Mouse (Mus musculus) myocyte (in vitro differentiated cells): ENCODE data around the gene Osbpl8. TPM values are rescaled to one million over a fixed set of nuclear protein-coding genes. Genes with fewer than 3 reads are reported as not detected.

Source experiments
- H3K27me3 ChIP-seq: one replicate; pipeline ENCODE4 v1.6.1; 2011; ENCODE audit not compliant: control insufficient read depth, insufficient read depth, insufficient read length
- H3K36me3 ChIP-seq: one replicate; pipeline ENCODE4 v1.6.1; 2011; ENCODE audit not compliant: control insufficient read depth, insufficient read depth
- H3K4me2 ChIP-seq: one replicate; pipeline ENCODE4 v1.6.1; 2011; ENCODE audit warnings: low read depth, control low read depth
- H3K4me3 ChIP-seq: one replicate; pipeline ENCODE4 v1.5.1; 2011; ENCODE audit warnings: mild to moderate bottlenecking, control low read depth, moderate library complexity
- H3K79me2 ChIP-seq: one replicate; pipeline ENCODE4 v1.6.1; 2011; ENCODE audit not compliant: control insufficient read depth, insufficient read depth
- H3ac ChIP-seq: one replicate; pipeline ENCODE4 v1.6.1; 2011; ENCODE audit not compliant: control insufficient read depth, insufficient read length
- CEBPB ChIP-seq: IDR thresholded peaks from 2 replicates; pipeline ENCODE4 v1.6.1; 2011; ENCODE audit warnings: mild to moderate bottlenecking, moderate library complexity; ENCODE audit not compliant: poor library complexity, insufficient read depth, severe bottlenecking
- E2F4 ChIP-seq: IDR thresholded peaks from one replicate; pipeline ENCODE4 v1.6.1; 2011; ENCODE audit warnings: mild to moderate bottlenecking, control low read depth, moderate library complexity; ENCODE audit not compliant: insufficient read depth
- MAX ChIP-seq: IDR thresholded peaks from one replicate; pipeline ENCODE4 v1.6.1; 2011; ENCODE audit warnings: low read depth, mild to moderate bottlenecking, control low read depth
- MYOD1 ChIP-seq, 3 experiments: IDR thresholded peaks; one replicate each; pipeline ENCODE4 v1.6.1; 2011; ENCODE audit warnings: control low read depth in 2 of 3, low read depth in 2 of 3, mild to moderate bottlenecking in 2 of 3, moderate library complexity in 1 of 3; ENCODE audit not compliant: insufficient read length in 2 of 3, control insufficient read depth in 1 of 3
- MYOG ChIP-seq, 3 experiments: IDR thresholded peaks; one replicate each; pipeline ENCODE4 v1.6.1; 2011; ENCODE audit warnings: control low read depth in 2 of 3, low read depth in 2 of 3, mild to moderate bottlenecking in 2 of 3; ENCODE audit not compliant: insufficient read length in 2 of 3, control insufficient read depth in 1 of 3, insufficient read depth in 1 of 3
- POLR2A ChIP-seq: IDR thresholded peaks from one replicate; pipeline ENCODE4 v1.6.1; 2011; ENCODE audit warnings: low read depth, mild to moderate bottlenecking, control low read depth, moderate library complexity; ENCODE audit not compliant: insufficient read length
- POLR2AphosphoS2 ChIP-seq: IDR thresholded peaks from one replicate; pipeline ENCODE4 v1.6.1; 2011; ENCODE audit warnings: low read depth, control low read depth; ENCODE audit not compliant: insufficient read length
- REST ChIP-seq: IDR thresholded peaks from one replicate; pipeline ENCODE4 v1.6.1; 2011; ENCODE audit warnings: mild to moderate bottlenecking, control low read depth, moderate library complexity; ENCODE audit not compliant: insufficient read depth, insufficient read length
- SRF ChIP-seq: IDR thresholded peaks from one replicate; pipeline ENCODE4 v1.6.1; 2011; ENCODE audit warnings: low read depth; ENCODE audit not compliant: control insufficient read depth, insufficient read length
- TCF12 ChIP-seq: IDR thresholded peaks from one replicate; pipeline ENCODE4 v1.6.1; 2011; ENCODE audit warnings: mild to moderate bottlenecking, control low read depth; ENCODE audit not compliant: poor library complexity, insufficient read depth, severe bottlenecking
- TCF3 ChIP-seq: IDR thresholded peaks from one replicate; pipeline ENCODE4 v1.6.1; 2011; ENCODE audit warnings: low read depth, control low read depth; ENCODE audit not compliant: insufficient read length
- USF1 ChIP-seq: IDR thresholded peaks from one replicate; pipeline ENCODE4 v1.6.1; 2011; ENCODE audit warnings: low read depth, mild to moderate bottlenecking, control low read depth, moderate library complexity
- polyA plus RNA-seq: library from polyadenylated mRNA; unstranded; fragments of >200 nt; fragmentation: generic; extraction: Trizol; gene quantifications from one replicate; pipeline ENCODE4 v1.2.1, GENCODE M21; 2012; ENCODE audit warnings: missing spikeins

Osbpl8 gene
- polyA plus RNA-seq, 1 experiment = 5.3 TPM

DNA sequence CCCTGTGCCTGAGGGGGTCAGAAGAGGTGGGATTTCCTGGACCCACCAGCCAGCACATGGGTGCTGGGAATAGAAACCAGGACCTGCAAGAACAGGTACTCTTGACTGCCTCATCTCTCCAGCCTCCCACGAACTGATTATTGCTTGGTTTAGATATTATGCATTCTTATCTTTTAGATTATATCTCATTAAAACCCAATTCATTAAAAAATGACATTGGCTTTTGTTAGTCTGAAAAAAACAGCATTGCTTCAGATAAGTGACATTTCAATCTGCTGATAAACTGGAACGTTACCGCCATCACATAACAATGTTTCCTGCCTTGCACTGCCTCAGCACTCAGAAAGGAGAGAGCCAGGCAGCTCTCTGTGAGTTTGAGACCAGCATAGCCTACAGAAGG is 1.5 kb upstream of the Osbpl8 start:
- Histone ChIP-seq H3K79me2 (peaks cover 25% of the 10 kb centered on the region), H3K27me3 (no peaks in the 10 kb centered on the region), H3K4me2 (peak overlapping the region; percentile 76), H3K4me3 (no peak overlapping the region), H3K36me3 (no peaks in the 10 kb centered on the region), H3ac (no peak overlapping the region)
- TF ChIP-seq TCF3 (no peak), E2F4 (no peak), POLR2A (no peak), USF1 (no peak), TCF12 (no peak), MYOD1 (IDR thresholded peaks at IDR 0.05; ENCODE audit: control insufficient read depth in 1 of 3, insufficient read length in 2 of 3, low read depth in 2 of 3) (no peak), REST (no peak), MAX (no peak), CEBPB (no peak), MYOG (IDR thresholded peaks at IDR 0.05; ENCODE audit: control insufficient read depth in 1 of 3, insufficient read depth in 1 of 3, insufficient read length in 2 of 3, low read depth in 2 of 3) (no peak), SRF (no peak), POLR2AphosphoS2 (no peak)

DNA sequence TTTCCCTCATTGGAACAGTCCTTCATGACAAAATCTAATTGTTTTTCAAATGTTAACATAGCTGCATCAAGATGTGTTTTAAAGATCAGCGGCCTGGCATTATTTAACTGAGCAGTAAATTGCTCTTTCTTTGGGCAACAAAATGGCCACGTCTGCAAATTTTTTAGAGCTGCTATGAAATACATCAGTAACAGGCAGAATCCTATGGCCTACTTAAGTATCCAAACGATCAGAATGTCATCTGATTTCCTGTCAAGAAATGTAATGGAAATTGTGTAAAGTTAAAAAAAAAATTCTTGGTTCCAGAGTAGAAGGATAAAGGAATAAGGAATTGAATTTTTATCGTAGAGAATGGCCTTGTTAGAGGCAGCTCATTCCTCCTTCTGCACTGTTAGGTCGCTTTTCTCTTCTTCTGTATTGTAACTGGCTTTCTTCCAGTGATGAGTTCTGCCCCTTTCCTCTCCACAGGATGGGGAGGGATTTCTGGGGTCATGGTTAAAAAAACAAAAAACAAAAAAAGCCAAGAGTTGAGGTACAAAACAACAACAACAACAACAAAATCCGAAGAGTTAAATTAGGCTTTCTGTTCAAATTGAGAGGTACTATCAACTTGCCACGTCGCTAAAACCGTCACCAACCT is 831 bp upstream of the Osbpl8 start:
- no peak overlapping the region for H3ac ChIP-seq
- peaks cover 31% of the 10 kb centered on the region for H3K79me2 ChIP-seq
- no peak for TF ChIP-seq CEBPB
- TF ChIP-seq MAX = no peak
- TF ChIP-seq MYOG (IDR thresholded peaks at IDR 0.05; ENCODE audit: control insufficient read depth in 1 of 3, insufficient read depth in 1 of 3, insufficient read length in 2 of 3, low read depth in 2 of 3) = no peak
- TF ChIP-seq POLR2A = no peak
- no peak for TF ChIP-seq REST
- TF ChIP-seq E2F4 = no peak
- H3K4me2 ChIP-seq = peak overlapping the region; percentile 76
- no peaks in the 10 kb centered on the region for H3K27me3 ChIP-seq
- H3K36me3 ChIP-seq = no peaks in the 10 kb centered on the region
- H3K4me3 ChIP-seq = peak overlapping the region; percentile 59

DNA sequence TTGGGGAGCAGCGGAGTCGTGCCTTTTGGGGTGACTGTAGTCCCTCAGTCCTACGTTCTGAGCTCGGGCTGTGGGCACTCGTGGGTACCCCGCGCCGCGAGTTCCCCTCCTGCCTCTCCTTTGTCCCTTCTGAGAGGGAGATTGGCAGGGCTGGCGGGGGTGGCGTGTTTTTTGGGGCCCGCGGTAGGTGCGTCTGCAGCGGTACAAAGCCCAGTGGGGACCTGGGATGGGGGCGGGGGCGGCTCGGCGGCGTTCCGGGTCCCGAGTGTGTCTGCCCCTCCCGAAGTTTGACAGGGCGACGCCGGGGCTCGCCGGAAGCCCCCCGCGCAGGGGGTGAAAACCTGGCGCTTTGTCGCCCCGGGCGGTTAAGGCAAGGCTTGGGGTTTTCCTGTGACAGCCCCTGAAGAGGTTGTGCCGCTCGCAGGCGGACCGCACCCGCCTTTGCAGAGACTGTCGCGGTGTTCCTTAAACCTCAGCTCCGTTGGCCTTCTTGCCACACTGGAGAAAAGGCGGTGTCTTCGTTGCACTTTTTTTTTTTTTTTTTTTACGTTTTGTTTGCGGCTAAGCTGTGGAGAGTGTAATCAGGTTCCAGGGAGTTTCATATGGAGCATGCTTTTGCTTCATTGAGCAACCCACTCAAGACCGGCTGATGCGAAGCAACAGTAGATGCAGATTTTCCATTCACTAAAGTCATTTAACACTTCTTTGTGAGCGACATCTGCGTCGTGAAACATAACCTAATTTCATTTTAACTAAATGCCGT is 848 bp downstream of the Osbpl8 start:
- H3K79me2 ChIP-seq = peaks cover 45% of the 10 kb centered on the region
- H3K36me3 ChIP-seq = no peaks in the 10 kb centered on the region
- peak overlapping the region; percentile 63 for H3ac ChIP-seq
- peak overlapping the region; percentile 77 for H3K4me2 ChIP-seq
- TF ChIP-seq MYOG (IDR thresholded peaks at IDR 0.05; ENCODE audit: control insufficient read depth in 1 of 3, insufficient read depth in 1 of 3, insufficient read length in 2 of 3, low read depth in 2 of 3) (no peak), USF1 (no peak), MAX (no peak), POLR2AphosphoS2 (no peak), TCF12 (no peak)
- peak overlapping the region; percentile 59 for H3K4me3 ChIP-seq
- no peaks in the 10 kb centered on the region for H3K27me3 ChIP-seq

DNA sequence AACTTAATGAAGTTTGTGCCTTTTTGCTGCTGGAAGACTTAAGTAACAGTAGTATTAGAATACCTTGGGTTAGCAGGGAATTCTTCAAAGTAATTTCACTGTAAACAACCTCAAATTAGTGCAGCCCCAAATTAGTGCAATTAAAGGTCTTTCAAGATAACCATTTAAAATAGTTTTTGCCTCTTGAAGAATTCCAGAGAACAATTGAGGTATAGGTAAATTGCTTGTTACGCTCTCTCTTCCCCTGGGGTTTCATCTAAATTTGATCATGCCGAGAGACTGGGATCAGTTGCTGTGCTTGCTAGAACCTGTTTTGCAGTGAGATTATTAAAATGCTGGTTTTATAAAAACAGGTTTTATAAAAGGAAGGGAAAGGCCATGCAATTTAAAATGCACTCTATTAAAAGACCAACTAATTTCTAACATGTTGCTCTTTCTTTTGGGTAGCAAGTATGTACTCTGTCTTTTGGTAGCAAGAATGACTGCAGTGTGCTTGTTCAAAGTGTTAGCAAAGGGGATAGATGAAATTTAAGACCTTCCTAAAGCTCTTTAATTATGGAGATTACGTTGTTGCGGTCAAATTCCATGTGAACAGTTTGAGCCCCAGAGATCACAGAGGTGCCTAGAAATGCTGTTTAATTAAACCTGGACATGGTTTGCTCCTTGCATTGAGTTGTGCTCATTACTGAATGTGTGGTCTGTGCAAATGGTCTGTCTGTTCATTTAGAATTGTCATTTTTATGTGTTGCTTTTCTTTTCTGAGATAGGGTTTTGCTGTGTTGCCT is 1.7 kb downstream of the Osbpl8 start:
- Histone ChIP-seq H3ac (peak overlapping the region; percentile 63), H3K79me2 (peaks cover 54% of the 10 kb centered on the region), H3K4me2 (peak overlapping the region; percentile 77), H3K27me3 (no peaks in the 10 kb centered on the region), H3K4me3 (peak overlapping the region; percentile 59), H3K36me3 (no peaks in the 10 kb centered on the region)
- TF ChIP-seq E2F4 = no peak
- no peak for TF ChIP-seq TCF3
- no peak for TF ChIP-seq POLR2A
- TF ChIP-seq REST = no peak
- no peak for TF ChIP-seq CEBPB
- TF ChIP-seq MAX = no peak

- H3K36me3 ChIP-seq = no peaks in the 10 kb centered on the region
- no peak for TF ChIP-seq TCF12
- TF ChIP-seq USF1 = no peak
- TF ChIP-seq E2F4 = no peak
- TF ChIP-seq REST = no peak
- no peak for TF ChIP-seq TCF3
- no peak for TF ChIP-seq MAX
- no peak for TF ChIP-seq SRF
- TF ChIP-seq MYOD1 (IDR thresholded peaks at IDR 0.05; ENCODE audit: control insufficient read depth in 1 of 3, insufficient read length in 2 of 3, low read depth in 2 of 3) = no peak
- TF ChIP-seq MYOG (IDR thresholded peaks at IDR 0.05; ENCODE audit: control insufficient read depth in 1 of 3, insufficient read depth in 1 of 3, insufficient read length in 2 of 3, low read depth in 2 of 3) = no peak
- TF ChIP-seq POLR2AphosphoS2 = no peak
- H3ac ChIP-seq = no peak overlapping the region
- H3K27me3 ChIP-seq = no peaks in the 10 kb centered on the region
- no peak overlapping the region for H3K4me2 ChIP-seq
- no peak overlapping the region for H3K4me3 ChIP-seq
- H3K79me2 ChIP-seq = peaks cover 66% of the 10 kb centered on the region
Measured at GRCm38 (mm10) chr10:111167444-111167843, 2.9 kb downstream of the Osbpl8 start.
